Mouse (Mus musculus) megakaryocyte, embryonic 14.5 days (primary cell): ENCODE measurements around the gene Nup107.

Source experiments
- FLI1 ChIP-seq: IDR thresholded peaks from 2 replicates; pipeline ENCODE4 v1.6.1; 2012; ENCODE audit warnings: low read length, inconsistent platforms, mixed read lengths
- GATA1 ChIP-seq: IDR thresholded peaks from 3 replicates; pipeline ENCODE4 v1.6.1; 2012; ENCODE audit warnings: mixed read lengths, low read length, inconsistent platforms, borderline replicate concordance

- no peak for TF ChIP-seq GATA1
- TF ChIP-seq FLI1 = no peak
These were observed 35.7 kb downstream of the Nup107 start for GRCm38 (mm10) chr10:117756784-117757183.
